Mouse (Mus musculus) CH12.LX (cell line): ENCODE measurements around the gene Abr. TPM values are rescaled to one million over a fixed set of nuclear protein-coding genes. Genes with fewer than 3 reads are reported as not detected.
A peak's percentile ranks its signal among the peaks of the same experiment; 100 is the strongest.

Experiments
- DNase-seq: peaks from one replicate; pipeline ENCODE4 v3.0.0-alpha.2; 2013; ENCODE audit errors: extremely low read depth
- H3K27ac ChIP-seq: 2 replicates; pipeline ENCODE4 v1.5.1; 2012; ENCODE audit warnings: low read depth, mild to moderate bottlenecking, control low read depth, moderate library complexity; ENCODE audit not compliant: insufficient read depth
- H3K27me3 ChIP-seq: replicated peaks from 2 replicates; pipeline ENCODE3; 2012; ENCODE audit warnings: inconsistent platforms
- H3K36me3 ChIP-seq, 2 experiments: replicated peaks in 1 of 2; 2 replicates each; pipeline versions ENCODE3 to v1.6.1; 2012; ENCODE audit warnings: inconsistent platforms in 1 of 2, low read length in 1 of 2, mild to moderate bottlenecking in 1 of 2, mixed read lengths in 1 of 2, moderate library complexity in 1 of 2; ENCODE audit not compliant: control insufficient read depth in 1 of 2, insufficient read depth in 1 of 2
- H3K4me1 ChIP-seq, 2 experiments: 2 replicates each; pipeline ENCODE4 v1.6.1; 2012; ENCODE audit warnings: inconsistent platforms in 1 of 2, moderate library complexity in 1 of 2; ENCODE audit not compliant: insufficient read depth in 2 of 2, control insufficient read depth in 1 of 2
- H3K4me2 ChIP-seq: 2 replicates; pipeline ENCODE4 v1.6.1; 2012; ENCODE audit warnings: low read depth, mild to moderate bottlenecking, control low read depth; ENCODE audit not compliant: poor library complexity, insufficient read depth, severe bottlenecking
- H3K4me3 ChIP-seq, 3 experiments: fragments of 150-350 bp in 1 of 3; sonication (generic) in 1 of 3; replicated peaks in 1 of 3; 2 replicates each; pipeline versions ENCODE3 to v1.5.1; 2011 to 2012; ENCODE audit warnings: low read depth in 2 of 3, low read length in 2 of 3, mild to moderate bottlenecking in 2 of 3, moderate library complexity in 2 of 3, control low read depth in 1 of 3, improper control_type of control experiment in 1 of 3, inconsistent platforms in 1 of 3, mixed read lengths in 1 of 3; ENCODE audit not compliant: poor library complexity in 1 of 3
- H3K79me2 ChIP-seq: replicated peaks from 2 replicates; pipeline ENCODE4 v1.6.1; 2012; ENCODE audit warnings: mild to moderate bottlenecking, moderate library complexity; ENCODE audit not compliant: control insufficient read depth, poor library complexity, insufficient read depth, severe bottlenecking; ENCODE audit errors: extremely low read depth
- H3K9ac ChIP-seq: 2 replicates; pipeline ENCODE4 v1.6.1; 2012; ENCODE audit warnings: low read depth, mild to moderate bottlenecking, control low read depth, moderate library complexity; ENCODE audit not compliant: insufficient read depth
- H3K9me3 ChIP-seq: replicated peaks from 2 replicates; pipeline ENCODE3; 2012; ENCODE audit warnings: low read length, inconsistent platforms, mixed read lengths
- BHLHE40 ChIP-seq: IDR thresholded peaks from 2 replicates; pipeline ENCODE4 v1.6.1; 2011; ENCODE audit warnings: mild to moderate bottlenecking, low read depth, low read length, improper control_type of control experiment
- CHD1 ChIP-seq: IDR thresholded peaks from 2 replicates; pipeline ENCODE4 v1.6.1; 2012; ENCODE audit warnings: low read depth, low read length, improper control_type of control experiment, inconsistent platforms
- CHD2 ChIP-seq: IDR thresholded peaks from 2 replicates; pipeline ENCODE4 v1.6.1; 2011; ENCODE audit warnings: low read length, improper control_type of control experiment
- ETS1 ChIP-seq: conservative IDR thresholded peaks from 2 replicates; pipeline ENCODE4 v1.6.1; 2012; ENCODE audit warnings: low read depth, mild to moderate bottlenecking, inconsistent platforms, low read length, improper control_type of control experiment, moderate library complexity
- IRF4 ChIP-seq: IDR thresholded peaks from 2 replicates; pipeline ENCODE4 v1.6.1; 2014; ENCODE audit warnings: low read depth, mild to moderate bottlenecking, inconsistent platforms, low read length, improper control_type of control experiment
- KAT2A ChIP-seq: IDR thresholded peaks from 2 replicates; pipeline ENCODE4 v1.6.1; 2012; ENCODE audit warnings: low read length, improper control_type of control experiment, inconsistent platforms; ENCODE audit not compliant: insufficient replicate concordance
- MAFK ChIP-seq: IDR thresholded peaks from 2 replicates; pipeline ENCODE4 v1.6.1; 2011; ENCODE audit warnings: low read length, improper control_type of control experiment; ENCODE audit not compliant: insufficient replicate concordance
- MAX ChIP-seq: IDR thresholded peaks from 2 replicates; pipeline ENCODE4 v1.6.1; 2011; ENCODE audit warnings: low read length, improper control_type of control experiment
- MAZ ChIP-seq: IDR thresholded peaks from 2 replicates; pipeline ENCODE4 v1.6.1; 2012; ENCODE audit warnings: low read depth, mild to moderate bottlenecking, inconsistent platforms, low read length, improper control_type of control experiment, moderate library complexity
- MEF2A ChIP-seq: IDR thresholded peaks from 2 replicates; pipeline ENCODE4 v1.6.1; 2014; ENCODE audit warnings: low read depth, mild to moderate bottlenecking, inconsistent platforms, low read length, improper control_type of control experiment, borderline replicate concordance
- MXI1 ChIP-seq: IDR thresholded peaks from 2 replicates; pipeline ENCODE4 v1.6.1; 2011; ENCODE audit warnings: mild to moderate bottlenecking, low read depth, low read length, improper control_type of control experiment
- MYC ChIP-seq: IDR thresholded peaks from 2 replicates; pipeline ENCODE4 v1.6.1; 2011; ENCODE audit warnings: low read depth, mild to moderate bottlenecking, improper control_type of control experiment, low read length
- NRF1 ChIP-seq: IDR thresholded peaks from 2 replicates; pipeline ENCODE4 v1.6.1; 2014; ENCODE audit warnings: low read depth, mild to moderate bottlenecking, inconsistent platforms, low read length, improper control_type of control experiment, moderate library complexity
- POLR2A ChIP-seq: IDR thresholded peaks from 2 replicates; pipeline ENCODE4 v1.6.1; 2011; ENCODE audit warnings: low read depth, mild to moderate bottlenecking, improper control_type of control experiment, low read length
- TBP ChIP-seq: conservative IDR thresholded peaks from 2 replicates; pipeline ENCODE4 v1.6.1; 2011; ENCODE audit warnings: low read depth, low read length, improper control_type of control experiment
- dilution Hi-C: fragments of 300-500 bp; cut with MboI; formaldehyde crosslinking; loops from 2 replicates; pipeline ENCODE4 v1.14.3; 2020; ENCODE audit warnings: low sequenced_read_pairs; ENCODE audit not compliant: extremely low pct_unique_long_range_greater_than_20kb, extremely low pct_ligation_motif_present
- in situ Hi-C: fragments of 300-500 bp; cut with MboI; formaldehyde crosslinking; loops from 3 replicates; pipeline ENCODE4 v1.14.3; 2019; ENCODE audit warnings: low sequenced_read_pairs, low pct_ligation_motif_present, low pct_unique_long_range_greater_than_20kb, mixed read lengths
- polyA plus RNA-seq: library from polyadenylated mRNA; unstranded; fragments of >175 nt; gene quantifications from 2 replicates; pipeline ENCODE4 v1.2.1, GENCODE M21; 2012; ENCODE audit warnings: low read depth; ENCODE audit not compliant: insufficient read length
- total RNA-seq, 2 experiments: library from RNA; depleted of rRNA; stranded (reverse); fragments of 300-350 nt in 1 of 2; fragments of >200 nt in 1 of 2; gene quantifications; 2 replicates each; pipeline ENCODE4 v1.2.3; 2012 to 2014

Gene Abr
- total and polyA plus RNA-seq, 3 experiments: 21.0 to 49.5 (median 37.4) TPM

- H3K9ac ChIP-seq: no peak overlapping the region
- no peaks in the 10 kb centered on the region for H3K27me3 ChIP-seq
- dilution Hi-C loops: no loop called here
- no peak overlapping the region for H3K27ac ChIP-seq
- in situ Hi-C loops: no loop called here
- TF ChIP-seq ETS1: no peak
- no peak for TF ChIP-seq CHD2
- no peak for TF ChIP-seq CHD1
- no peak for DNase-seq
- no peak overlapping the region for H3K4me3 ChIP-seq
- H3K4me1 ChIP-seq: peaks cover 21 to 42% of the 10 kb centered on the region in 2 experiments
- no peaks in the 10 kb centered on the region for H3K79me2 ChIP-seq
- no peaks in the 10 kb centered on the region for H3K36me3 ChIP-seq
- no peak overlapping the region for H3K4me2 ChIP-seq
- H3K9me3 ChIP-seq: peaks cover 7% of the 10 kb centered on the region
Measured at GRCm38 (mm10) chr11:76530168-76530935, 91.8 kb downstream of the Abr start.

GRCm38 (mm10) chr11:76529352-76530141, 92.6 kb downstream of the Abr start:
- Histone ChIP-seq H3K4me1 (peaks cover 21 to 43% of the 10 kb centered on the region in 2 experiments), H3K27me3 (no peaks in the 10 kb centered on the region), H3K9me3 (peaks cover 7% of the 10 kb centered on the region), H3K79me2 (no peaks in the 10 kb centered on the region), H3K4me2 (no peak overlapping the region), H3K4me3 (no peak overlapping the region), H3K36me3 (no peaks in the 10 kb centered on the region), H3K9ac (no peak overlapping the region), H3K27ac (peak overlapping the region; percentile 34; the same call in 1 of the 2 replicates)
- peak; percentile 59; the same call in 1 of the 2 replicates for TF ChIP-seq ETS1
- TF ChIP-seq IRF4: peak; percentile 18; the same call in 1 of the 2 replicates
- peak; percentile 62 for TF ChIP-seq MEF2A
- TF ChIP-seq TBP: 0 out of 2 replicates have a peak, but pooled peaks have one; percentile 39
- TF ChIP-seq MAZ: no peak
- peak; percentile 54 for TF ChIP-seq BHLHE40
- TF ChIP-seq CHD2: no peak
- TF ChIP-seq MAFK: peak; percentile 94
- 0 out of 2 replicates have a peak, but pooled peaks have one; percentile 14 for TF ChIP-seq NRF1
- TF ChIP-seq KAT2A: 0 out of 2 replicates have a peak, but pooled peaks have one; percentile 19
- no peak for TF ChIP-seq POLR2A
- TF ChIP-seq MAX: peak; percentile 22; the same call in 1 of the 2 replicates
- no peak for TF ChIP-seq MYC
- TF ChIP-seq MXI1: 0 out of 2 replicates have a peak, but pooled peaks have one; percentile 39
- in situ Hi-C loops: no loop called here
- peak; percentile 68 for DNase-seq
- dilution Hi-C loops: no loop called here
